Mouse (Mus musculus) megakaryocyte-erythroid progenitor cell, adult 5 weeks (primary cell): ENCODE data around the gene Hspb7. TPM values are rescaled to one million over a fixed set of nuclear protein-coding genes. Genes with fewer than 3 reads are reported as not detected.

Experiments used
- polyA plus RNA-seq: library from polyadenylated mRNA; stranded (reverse); fragments of >175 nt; gene quantifications from 2 replicates; pipeline ENCODE4 v1.2.3, GENCODE M21; 2012

Gene Hspb7
- 0.03 and 0.04 TPM in 2 replicates for polyA plus RNA-seq

DNA sequence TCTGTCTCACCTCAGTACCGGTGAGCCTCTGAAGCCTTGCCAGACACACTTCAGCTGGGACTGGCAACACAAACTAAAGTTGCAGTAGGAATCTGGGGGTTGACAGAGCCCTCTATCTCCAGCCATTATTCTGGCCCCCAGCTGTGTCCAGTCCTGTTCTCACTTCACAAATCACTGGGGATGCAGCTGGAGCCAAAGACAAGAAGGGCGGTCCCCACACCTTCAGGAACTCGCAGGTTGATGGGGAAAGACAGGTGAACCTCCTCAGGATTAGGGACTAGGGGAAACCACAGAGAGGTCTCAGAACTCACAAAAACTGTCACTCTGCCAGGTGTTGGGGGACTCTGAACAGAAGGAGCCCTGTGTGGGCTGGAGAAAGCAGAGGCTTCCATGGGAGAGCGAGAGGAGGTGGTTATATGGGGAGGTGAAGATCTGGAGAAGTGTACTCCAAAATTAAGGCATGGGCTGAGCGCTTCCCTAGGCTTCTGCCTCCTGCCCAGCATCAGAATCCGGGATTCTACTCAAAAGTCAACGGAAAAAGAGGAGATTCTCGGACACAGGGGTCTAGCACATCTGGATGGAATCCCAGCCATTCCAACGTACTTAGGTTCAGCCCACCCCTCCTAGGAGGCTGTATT, at the start of gene Hspb7:
TSS of gene Hspb7 (plus strand) at position 588 of the 638 bp plus-strand sequence.

GRCm38 (mm10) chr4:141398545-141398944, 22.0 kb upstream of the Hspb7 start, which contains the start of gene Clcnka:
Gene Clcnka (minus strand): TSS chr4:141398724.

DNA sequence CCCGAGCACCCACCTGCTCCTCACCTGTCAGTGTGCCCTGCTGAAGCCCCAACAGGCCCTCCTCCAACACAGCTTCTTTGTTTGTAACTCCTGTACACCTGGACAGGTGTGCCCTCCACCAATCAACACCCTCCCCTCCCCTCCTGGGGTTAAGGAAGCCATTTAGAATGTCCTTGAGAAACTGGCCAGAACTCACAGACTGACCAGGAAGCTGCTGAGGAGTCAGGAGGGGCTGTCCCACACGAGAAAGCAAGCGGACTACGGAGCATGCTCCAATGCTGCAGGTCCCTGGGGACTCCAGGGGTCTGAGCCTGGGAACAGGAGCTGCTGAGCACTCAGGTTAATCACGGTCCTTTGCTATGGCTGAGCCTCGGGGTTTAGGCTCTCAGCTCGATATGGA, 4.7 kb upstream of the Hspb7 start, which contains the start of gene Clcnkb:
TSS of gene Clcnkb (minus strand) at position 91 of the 400 bp plus-strand sequence.

GRCm38 (mm10) chr4:141435974-141436373, 15.4 kb downstream of the Hspb7 start, which contains the start of gene Srarp:
Gene Srarp (minus strand): TSS chr4:141436105.

GRCm38 (mm10) chr4:141444451-141445327, 24.1 kb downstream of the Hspb7 start, which contains the start of gene Zbtb17:
Gene Zbtb17 (plus strand): TSS chr4:141444654.

Other genes with a start within 250 kb of the Hspb7 start
- 2.6 and 3.3 TPM in 2 replicates for gene Rsg1, start 206.8 kb upstream of the Hspb7 start, polyA plus RNA-seq
- not detected in 2 replicates for gene Arhgef19, start 181.3 kb upstream of the Hspb7 start, polyA plus RNA-seq
- 1.7 and 2.5 TPM in 2 replicates for gene Epha2, start 119.5 kb upstream of the Hspb7 start, polyA plus RNA-seq
- gene Fam131c, start 52.6 kb upstream of the Hspb7 start, polyA plus RNA-seq = not detected in 2 replicates
- not detected in 2 replicates for gene Clcnka, start 22.1 kb upstream of the Hspb7 start, polyA plus RNA-seq
- not detected in 2 replicates for gene Clcnkb, start 4.8 kb upstream of the Hspb7 start, polyA plus RNA-seq
- gene Srarp, start 15.3 kb downstream of the Hspb7 start, polyA plus RNA-seq = not detected in 2 replicates
- gene Zbtb17, start 23.9 kb downstream of the Hspb7 start, polyA plus RNA-seq = 89.6 and 120 TPM in 2 replicates
- 208 and 247 TPM in 2 replicates for gene Spen, start 117.8 kb downstream of the Hspb7 start, polyA plus RNA-seq
- 0.13 and 0.33 TPM in 2 replicates for gene Fblim1, start 185.3 kb downstream of the Hspb7 start, polyA plus RNA-seq
- gene Tmem82, start 197.9 kb downstream of the Hspb7 start, polyA plus RNA-seq = 1.8 TPM in 2 replicates
- 0.03 TPM in 1 of 2 replicates, not detected in the other for gene Slc25a34, start 203.0 kb downstream of the Hspb7 start, polyA plus RNA-seq
- gene Plekhm2, start 244.1 kb downstream of the Hspb7 start, polyA plus RNA-seq = 42.1 and 42.7 TPM in 2 replicates